Mouse (Mus musculus) monocyte, adult 5-6 weeks (primary cell): ENCODE results near the gene Midn. TPM values are rescaled to one million over a fixed set of nuclear protein-coding genes. Genes with fewer than 3 reads are reported as not detected.

Source experiments
- ATAC-seq: fragments of 153-309, 156-312 bp; replicated peaks from 2 replicates; pipeline ENCODE4 v1.8.0; 2017; ENCODE audit warnings: mild to moderate bottlenecking; ENCODE audit not compliant: low TSS enrichment, insufficient number of reproducible peaks, severe bottlenecking, poor library complexity, low FRiP score
- total RNA-seq: library from RNA; stranded (forward); fragments of 200-1000, 200-491, 200-594 nt; gene quantifications from 3 replicates; pipeline ENCODE4 v1.2.3, GENCODE M21; 2017

Midn gene
- total RNA-seq, 1 experiment from 2014 or later, result 29.9 TPM

- ATAC-seq, result no peak
Observed at GRCm38 (mm10) chr10:80140666-80141035, 7.4 kb upstream of the Midn start, which contains the start of gene Cbarp. Cbarp (minus strand) TSS chr10:80140835.

- peak; percentile 55 for ATAC-seq
Observed at GRCm38 (mm10) chr10:80141243-80141642, 6.8 kb upstream of the Midn start.

GRCm38 (mm10) chr10:80141786-80142529 lies 6.1 kb upstream of the Midn start:
- ATAC-seq, result peak; percentile 60

- ATAC-seq, result no peak
Observed at GRCm38 (mm10) chr10:80142530-80142925, 5.5 kb upstream of the Midn start.

- ATAC-seq, result no peak
Observed at GRCm38 (mm10) chr10:80143664-80144063, 4.4 kb upstream of the Midn start.

- no peak for ATAC-seq
Observed at GRCm38 (mm10) chr10:80144159-80144558, 3.9 kb upstream of the Midn start.

- no peak for ATAC-seq
Observed at GRCm38 (mm10) chr10:80144864-80145838, 2.9 kb upstream of the Midn start.

GRCm38 (mm10) chr10:80145896-80146295 lies 2.2 kb upstream of the Midn start:
- ATAC-seq, result no peak

GRCm38 (mm10) chr10:80146568-80147011 lies 1.5 kb upstream of the Midn start:
- ATAC-seq, result no peak

GRCm38 (mm10) chr10:80147146-80147718 lies 840 bp upstream of the Midn start:
- ATAC-seq, result no peak

- peak; percentile 43 for ATAC-seq
Observed at GRCm38 (mm10) chr10:80148610-80149290, 678 bp downstream of the Midn start.

GRCm38 (mm10) chr10:80149291-80150225 lies 1.5 kb downstream of the Midn start:
- peak; percentile 48 for ATAC-seq

- no peak for ATAC-seq
Observed at GRCm38 (mm10) chr10:80150226-80151210, 2.4 kb downstream of the Midn start.

GRCm38 (mm10) chr10:80151211-80152034 lies 3.4 kb downstream of the Midn start:
- ATAC-seq, result no peak

GRCm38 (mm10) chr10:80152071-80152872 lies 4.2 kb downstream of the Midn start:
- no peak for ATAC-seq
